24 mouse cellular contexts compared by ENCODE assay signal in genomic region chr13:53130567-53130966, GRCm38 (mm10).
DNase-seq lines count a peak whose midpoint lies in the region; ATAC-seq and TF ChIP-seq lines count a peak whose summit lies in the region.
"Had no signal": no experiment of that assay in that cellular context is flagged by ENCODE, and none has a peak within 500 bp of the region (broad histone marks: within the 10 kb centered on the region; RNA-seq: fewer than 3 reads in every experiment).

No protein-coding gene starts in this region.

- no peak for DNase-seq in neural tube, embryonic 10.5 days (ENCODE audit: extremely low spot score, low spot score)
- DNase-seq in thymus, adult 2 months: no peak
- DNase-seq: adrenal gland, postnatal 14 days; cerebellum, adult 9-10 months; gastrocnemius, postnatal 10 days; kidney, adult 18-20 months; right cerebral cortex, postnatal 4 days; thymus, adult 18-20 months; thymus, postnatal 4 days had no signal

- 74% methylated on average over 13 of the region's 13 CpGs for WGBS in neural tube, embryonic 13.5 days
- WGBS in embryonic facial prominence, embryonic 13.5 days: 60% methylated on average over 13 of the region's 13 CpGs
- WGBS in intestine, embryonic 16.5 days: 59% methylated on average over 13 of the region's 13 CpGs
- 73% methylated on average over 13 of the region's 13 CpGs for WGBS in neural tube, embryonic 14.5 days
- WGBS in thymus, adult 2 months: 92% methylated on average over 13 of the region's 13 CpGs

- H3K27ac ChIP-seq in neural tube, embryonic 13.5 days (replicated peaks): peak overlapping the region; percentile 4; the same call in 1 of the 2 replicates
- H3K27ac ChIP-seq in embryonic facial prominence, embryonic 13.5 days: peak overlapping the region; percentile 44; the same call in 1 of the 2 replicates
- H3K27ac ChIP-seq in intestine, embryonic 16.5 days (ENCODE audit: low read length): 0 out of 2 replicates have a peak overlapping the region, but pooled peaks have one; percentile 30
- no peak overlapping the region for H3K27ac ChIP-seq in neural tube, embryonic 14.5 days (ENCODE audit: low read depth, low read length)
- H3K27ac ChIP-seq in thymus, adult 2 months (ENCODE audit: control insufficient read depth, insufficient read depth, low read length): no peak overlapping the region
- H3K27ac ChIP-seq: forebrain, embryonic 15.5 days; heart, embryonic 10.5 days; kidney, postnatal 0 days; layer of hippocampus, adult 2 months; liver, embryonic 15.5 days; midbrain, embryonic 10.5 days had no signal

- no peak overlapping the region for H3K9ac ChIP-seq in neural tube, embryonic 13.5 days
- H3K9ac ChIP-seq in embryonic facial prominence, embryonic 13.5 days: no peak overlapping the region
- no peak overlapping the region for H3K9ac ChIP-seq in intestine, embryonic 16.5 days (ENCODE audit: low read depth, low read length)
- no peak overlapping the region for H3K9ac ChIP-seq in neural tube, embryonic 14.5 days (replicated peaks; ENCODE audit: low read depth, low read length)
- H3K9ac ChIP-seq: forebrain, embryonic 15.5 days; liver, embryonic 15.5 days had no signal

- H3K27me3 ChIP-seq in neural tube, embryonic 13.5 days: no peaks in the 10 kb centered on the region
- no peaks in the 10 kb centered on the region for H3K27me3 ChIP-seq in embryonic facial prominence, embryonic 13.5 days
- H3K27me3 ChIP-seq in intestine, embryonic 16.5 days (replicated peaks; ENCODE audit: control insufficient read depth, insufficient read depth, low read length): no peaks in the 10 kb centered on the region
- H3K27me3 ChIP-seq in neural tube, embryonic 14.5 days (ENCODE audit: control insufficient read depth, insufficient read depth, low read length): no peaks in the 10 kb centered on the region
- no peaks in the 10 kb centered on the region for H3K27me3 ChIP-seq in thymus, adult 2 months (ENCODE audit: control insufficient read depth, insufficient read depth, low read length)
- H3K27me3 ChIP-seq: forebrain, embryonic 15.5 days; liver, embryonic 15.5 days had no signal

- no peaks in the 10 kb centered on the region for H3K9me3 ChIP-seq in neural tube, embryonic 13.5 days
- H3K9me3 ChIP-seq in embryonic facial prominence, embryonic 13.5 days: no peaks in the 10 kb centered on the region
- no peaks in the 10 kb centered on the region for H3K9me3 ChIP-seq in intestine, embryonic 16.5 days (ENCODE audit: control insufficient read depth, low read length)
- H3K9me3 ChIP-seq in neural tube, embryonic 14.5 days (ENCODE audit: control insufficient read depth, low read length): no peaks in the 10 kb centered on the region
- H3K9me3 ChIP-seq: forebrain, embryonic 15.5 days; heart, embryonic 10.5 days; liver, embryonic 15.5 days; midbrain, embryonic 10.5 days had no signal

- ATAC-seq in neural tube, embryonic 13.5 days (ENCODE audit: low read depth): 0 out of 2 replicates have a peak, but pooled peaks have one; percentile 47
- no peak for ATAC-seq in embryonic facial prominence, embryonic 13.5 days (ENCODE audit: insufficient number of reproducible peaks, insufficient read depth, low FRiP score, low TSS enrichment, low read depth)
- peak; percentile 60 for ATAC-seq in intestine, embryonic 16.5 days
- ATAC-seq in neural tube, embryonic 14.5 days (ENCODE audit: low read depth): peak; percentile 61; the same call in 1 of the 2 replicates
- ATAC-seq in frontal cortex, adult (ENCODE audit: low TSS enrichment): no peak
- ATAC-seq: forebrain, embryonic 15.5 days; hindbrain, embryonic 16.5 days; lung, postnatal 0 days; midbrain, embryonic 16.5 days had no signal

- H3K36me3 ChIP-seq in neural tube, embryonic 13.5 days: no peaks in the 10 kb centered on the region
- H3K36me3 ChIP-seq in embryonic facial prominence, embryonic 13.5 days: peaks cover 22% of the 10 kb centered on the region; the same call in 1 of the 2 replicates
- H3K36me3 ChIP-seq in intestine, embryonic 16.5 days (ENCODE audit: control insufficient read depth, insufficient read depth, low read length): peaks cover 3% of the 10 kb centered on the region; the same call in 1 of the 2 replicates
- H3K36me3 ChIP-seq in neural tube, embryonic 14.5 days (ENCODE audit: control insufficient read depth, insufficient read depth, low read length): no peaks in the 10 kb centered on the region
- H3K36me3 ChIP-seq in thymus, adult 2 months (ENCODE audit: control insufficient read depth, insufficient read depth, low read length): no peaks in the 10 kb centered on the region
- H3K36me3 ChIP-seq: forebrain, embryonic 15.5 days; liver, embryonic 15.5 days had no signal

- H3K4me2 ChIP-seq in neural tube, embryonic 13.5 days: no peak overlapping the region
- no peak overlapping the region for H3K4me2 ChIP-seq in embryonic facial prominence, embryonic 13.5 days
- H3K4me2 ChIP-seq in intestine, embryonic 16.5 days (ENCODE audit: low read depth, low read length): no peak overlapping the region
- no peak overlapping the region for H3K4me2 ChIP-seq in neural tube, embryonic 14.5 days (ENCODE audit: low read depth, low read length)
- H3K4me2 ChIP-seq: forebrain, embryonic 15.5 days; liver, embryonic 15.5 days had no signal

- peaks cover 8% of the 10 kb centered on the region; the same call in 1 of the 2 replicates for H3K4me1 ChIP-seq in neural tube, embryonic 13.5 days (replicated peaks)
- peaks cover 21% of the 10 kb centered on the region for H3K4me1 ChIP-seq in embryonic facial prominence, embryonic 13.5 days
- H3K4me1 ChIP-seq in intestine, embryonic 16.5 days (ENCODE audit: control insufficient read depth, insufficient read depth, low read length): peaks cover 8% of the 10 kb centered on the region; the same call in 1 of the 2 replicates
- no peaks in the 10 kb centered on the region for H3K4me1 ChIP-seq in neural tube, embryonic 14.5 days (ENCODE audit: control insufficient read depth, insufficient read depth, low read length)
- H3K4me1 ChIP-seq in thymus, adult 2 months (replicated peaks; ENCODE audit: control insufficient read depth, insufficient read depth, low read length): no peaks in the 10 kb centered on the region
- H3K4me1 ChIP-seq: heart, embryonic 10.5 days; liver, embryonic 15.5 days; midbrain, embryonic 10.5 days had no signal

- no peak overlapping the region for H3K4me3 ChIP-seq in neural tube, embryonic 13.5 days
- no peak overlapping the region for H3K4me3 ChIP-seq in embryonic facial prominence, embryonic 13.5 days
- H3K4me3 ChIP-seq in intestine, embryonic 16.5 days (ENCODE audit: low read length): no peak overlapping the region
- H3K4me3 ChIP-seq in neural tube, embryonic 14.5 days (ENCODE audit: low read depth, low read length): no peak overlapping the region
- no peak overlapping the region for H3K4me3 ChIP-seq in thymus, adult 2 months (ENCODE audit: control insufficient read depth, insufficient read depth, low read length)
- H3K4me3 ChIP-seq: forebrain, embryonic 15.5 days; heart, embryonic 10.5 days; layer of hippocampus, adult 2 months; liver, embryonic 15.5 days; midbrain, embryonic 10.5 days; myocyte had no signal

- no peak for TF ChIP-seq POLR2A in thymus, adult 2 months (IDR thresholded peaks at IDR 0.05; ENCODE audit: control insufficient read depth, extremely low read depth, insufficient read depth, low read length, poor library complexity)

- no peak for TF ChIP-seq CTCF in thymus, adult 2 months (IDR thresholded peaks at IDR 0.05; ENCODE audit: borderline replicate concordance, control insufficient read depth, extremely low read depth, insufficient read depth, low read length, poor library complexity)

Comparison
In these comparisons a context has a peak if more than half of its experiments do, and no peak if none do; other contexts are left out.
1. H3K27ac ChIP-seq: peak in neural tube, embryonic 13.5 days (single experiment), embryonic facial prominence, embryonic 13.5 days (single experiment) and intestine, embryonic 16.5 days (single experiment); none in neural tube, embryonic 14.5 days (single experiment) and thymus, adult 2 months (single experiment).
2. ATAC-seq: peak in neural tube, embryonic 13.5 days (single experiment), intestine, embryonic 16.5 days (single experiment) and neural tube, embryonic 14.5 days (single experiment); none in embryonic facial prominence, embryonic 13.5 days (single experiment) and frontal cortex, adult (single experiment).